Mouse (Mus musculus): ENCODE results near the gene Slc13a3.

The Slc13a3 gene

GRCm38 (mm10) chr2:165414321-165414720 is 58.7 kb downstream of the Slc13a3 start:
- in situ Hi-C loops (cut with MboI, MseI), result no loop called here

- in situ Hi-C loops (cut with MboI, MseI), result no loop called here
Measured at GRCm38 (mm10) chr2:165413884-165414283, 59.1 kb downstream of the Slc13a3 start.

GRCm38 (mm10) chr2:165407700-165408301 is 65.2 kb downstream of the Slc13a3 start:
- in situ Hi-C loops (cut with MboI, MseI), result no loop called here

- in situ Hi-C loops (cut with MboI, MseI), result no loop called here
Measured at GRCm38 (mm10) chr2:165405351-165405750, 67.7 kb downstream of the Slc13a3 start.

- in situ Hi-C loops (cut with MboI, MseI), result no loop called here
Measured at GRCm38 (mm10) chr2:165404951-165405350, 68.1 kb downstream of the Slc13a3 start.

GRCm38 (mm10) chr2:165398164-165398785 is 74.8 kb downstream of the Slc13a3 start:
- in situ Hi-C loops (cut with MboI, MseI), result no loop called here

GRCm38 (mm10) chr2:165397502-165398163 is 75.4 kb downstream of the Slc13a3 start:
- in situ Hi-C loops (cut with MboI, MseI), result no loop called here

GRCm38 (mm10) chr2:165396831-165397501 is 76.1 kb downstream of the Slc13a3 start:
- in situ Hi-C loops (cut with MboI, MseI), result no loop called here

GRCm38 (mm10) chr2:165392156-165392555 is 80.9 kb downstream of the Slc13a3 start:
- in situ Hi-C loops (cut with MboI, MseI), result loop anchor here (5.0 kb wide), 1 partner anchor 100 kb away; the partner anchor contains the start of gene Trp53rka

- in situ Hi-C loops (cut with MboI, MseI), result loop anchor here (5.0 kb wide), 1 partner anchor 101 kb away; the partner anchor contains the start of gene Trp53rka
Measured at GRCm38 (mm10) chr2:165391561-165391960, 81.5 kb downstream of the Slc13a3 start.

- in situ Hi-C loops (cut with MboI, MseI), result no loop called here
Measured at GRCm38 (mm10) chr2:165389299-165389952, 83.6 kb downstream of the Slc13a3 start.

- in situ Hi-C loops (cut with MboI, MseI), result no loop called here
Measured at GRCm38 (mm10) chr2:165387844-165388495, 85.1 kb downstream of the Slc13a3 start, which contains the start of gene Zfp334. Zfp334 (minus strand) TSS chr2:165388259.

GRCm38 (mm10) chr2:165387370-165387769 is 85.7 kb downstream of the Slc13a3 start:
- in situ Hi-C loops (cut with MboI, MseI), result no loop called here

- in situ Hi-C loops (cut with MboI, MseI), result no loop called here
Measured at GRCm38 (mm10) chr2:165380050-165380449, 93.0 kb downstream of the Slc13a3 start.

- in situ Hi-C loops (cut with MboI, MseI), result no loop called here
Measured at GRCm38 (mm10) chr2:165376001-165376400, 97.0 kb downstream of the Slc13a3 start.

- in situ Hi-C loops (cut with MboI, MseI), result no loop called here
Measured at GRCm38 (mm10) chr2:165375478-165375877, 97.6 kb downstream of the Slc13a3 start.

- in situ Hi-C loops (cut with MboI, MseI), result no loop called here
Measured at GRCm38 (mm10) chr2:165371066-165371465, 102.0 kb downstream of the Slc13a3 start.

- in situ Hi-C loops (cut with MboI, MseI), result no loop called here
Measured at GRCm38 (mm10) chr2:165370348-165370747, 102.7 kb downstream of the Slc13a3 start.

GRCm38 (mm10) chr2:165368496-165368895 is 104.5 kb downstream of the Slc13a3 start, which contains the start of gene Zfp663:
Zfp663 (minus strand) TSS chr2:165368729.
- in situ Hi-C loops (cut with MboI, MseI), result no loop called here

- in situ Hi-C loops (cut with MboI, MseI), result no loop called here
Measured at GRCm38 (mm10) chr2:165367868-165368439, 105.1 kb downstream of the Slc13a3 start.
